Mouse (Mus musculus) stomach, embryonic 14.5 days (tissue): ENCODE data around the gene Ptprn2. TPM values are rescaled to one million over a fixed set of nuclear protein-coding genes. Genes with fewer than 3 reads are reported as not detected.
A peak's percentile ranks its signal among the peaks of the same experiment; 100 is the strongest.

ENCODE experiments used
- ATAC-seq: fragments of 200-750 bp; cut with Nextera tagmentation; 2 replicates; pipeline ENCODE4 v1.8.0; 2017; ENCODE audit warnings: low read depth, moderate TSS enrichment; ENCODE audit not compliant: insufficient number of reproducible peaks, insufficient read depth, low FRiP score
- H3K27ac ChIP-seq: fragments of 300-500 bp; sonication (generic); 2 replicates; pipeline ENCODE4 v1.5.1; 2014; ENCODE audit warnings: mild to moderate bottlenecking, low read length, moderate library complexity, mixed read lengths
- H3K27me3 ChIP-seq: fragments of 300-500 bp; sonication (generic); 2 replicates; pipeline ENCODE4 v1.6.1; 2014; ENCODE audit warnings: low read length, control low read depth, mixed read lengths; ENCODE audit not compliant: control insufficient read depth, insufficient read depth
- H3K36me3 ChIP-seq: fragments of 300-500 bp; sonication (generic); 2 replicates; pipeline ENCODE4 v1.6.1; 2014; ENCODE audit warnings: mild to moderate bottlenecking, control low read depth, low read length, moderate library complexity, mixed read lengths; ENCODE audit not compliant: control insufficient read depth, insufficient read depth
- H3K4me1 ChIP-seq: fragments of 300-500 bp; sonication (generic); 2 replicates; pipeline ENCODE4 v1.6.1; 2014; ENCODE audit warnings: low read length, control low read depth, mixed read lengths; ENCODE audit not compliant: control insufficient read depth, insufficient read depth
- H3K4me2 ChIP-seq: fragments of 300-500 bp; sonication (generic); replicated peaks from 2 replicates; pipeline ENCODE4 v1.6.1; 2014; ENCODE audit warnings: low read depth, low read length, control low read depth
- H3K4me3 ChIP-seq: fragments of 300-500 bp; sonication (generic); 2 replicates; pipeline ENCODE4 v1.5.1; 2014; ENCODE audit warnings: low read depth, low read length, control low read depth
- H3K9ac ChIP-seq: fragments of 300-500 bp; sonication (generic); replicated peaks from 2 replicates; pipeline ENCODE4 v1.6.1; 2014; ENCODE audit warnings: low read depth, mild to moderate bottlenecking, control low read depth, low read length, moderate library complexity, mixed read lengths
- H3K9me3 ChIP-seq: fragments of 300-500 bp; sonication (generic); 2 replicates; pipeline ENCODE4 v1.6.1; 2016; ENCODE audit warnings: low read depth, low read length, control low read depth; ENCODE audit not compliant: control insufficient read depth
- WGBS: fragments of 180-500 bp; shearing (Covaris S2); extraction: QIAGEN DNeasy Blood & Tissue Kit; methylation state at CpG from one replicate; pipeline ENCODE4 v1.1.7; 2014; 5-methylcytosine and 5-hydroxymethylcytosine counted together
- polyA plus RNA-seq: library from polyadenylated mRNA; unstranded; fragments of >200 nt; fragmentation: Nextera tagmentation; extraction: Ambion mirVana; gene quantifications from 2 replicates; pipeline ENCODE4 v1.2.1, GENCODE M21; 2014

The Ptprn2 gene
- polyA plus RNA-seq, 1 experiment from 2014 or later: 2.2 TPM

DNA sequence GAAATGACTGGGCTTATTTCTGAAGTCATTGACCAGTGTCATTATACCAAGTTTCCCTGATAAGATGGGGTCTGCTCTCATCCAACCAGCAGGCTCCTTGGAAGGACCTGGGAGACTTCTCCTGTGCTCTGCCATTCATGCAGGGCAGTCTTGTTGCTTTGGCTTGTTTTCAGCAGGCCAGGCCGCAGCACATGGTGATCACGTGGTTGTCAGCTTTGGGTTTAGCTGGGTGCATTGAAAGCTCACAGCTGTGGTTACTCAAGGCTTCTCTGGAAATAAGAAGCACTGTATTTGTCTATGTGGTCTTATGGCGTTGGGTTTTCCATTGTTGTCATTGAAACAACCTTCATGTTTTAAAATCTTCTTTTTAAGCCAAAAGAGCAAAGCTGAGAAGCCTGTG lies 678.3 kb downstream of the Ptprn2 start:
- no peak for ATAC-seq

DNA sequence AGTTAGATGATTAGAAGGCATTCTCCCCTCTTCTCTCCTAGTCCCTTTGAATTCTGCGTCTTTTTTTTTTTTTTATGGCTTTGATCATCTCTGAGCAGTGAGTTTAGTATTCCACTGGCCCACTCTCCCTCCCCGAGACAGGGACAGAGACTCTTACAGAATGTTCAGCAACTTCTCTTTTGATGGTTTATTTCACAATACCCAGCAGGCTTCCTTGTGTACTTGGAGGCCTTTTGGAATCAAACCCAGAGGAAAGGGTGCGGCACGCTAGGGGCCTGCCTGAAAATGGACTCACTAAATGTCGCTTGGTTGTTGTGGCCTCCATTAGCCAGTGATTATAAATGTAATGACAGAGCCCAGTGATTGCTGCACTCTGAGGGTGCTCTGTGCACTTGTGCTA lies 680.7 kb downstream of the Ptprn2 start:
- WGBS: 80% methylated on average over 5 of the region's 5 CpGs
- Histone ChIP-seq H3K4me1 (no peaks in the 10 kb centered on the region), H3K27ac (no peak overlapping the region), H3K36me3 (no peaks in the 10 kb centered on the region), H3K4me2 (no peak overlapping the region), H3K9ac (no peak overlapping the region), H3K9me3 (no peaks in the 10 kb centered on the region), H3K4me3 (no peak overlapping the region), H3K27me3 (peaks cover 8% of the 10 kb centered on the region; the same call in 1 of the 2 replicates)
- no peak for ATAC-seq

More for the DNA sequence above, 678.3 kb downstream of the Ptprn2 start:
- Histone ChIP-seq H3K4me3 (no peak overlapping the region), H3K27ac (no peak overlapping the region), H3K4me1 (peaks cover 7% of the 10 kb centered on the region; the same call in 1 of the 2 replicates), H3K27me3 (peaks cover 24% of the 10 kb centered on the region), H3K36me3 (no peaks in the 10 kb centered on the region), H3K9ac (no peak overlapping the region), H3K4me2 (no peak overlapping the region), H3K9me3 (no peaks in the 10 kb centered on the region)
- 34% methylated on average over 3 of the region's 3 CpGs for WGBS

DNA sequence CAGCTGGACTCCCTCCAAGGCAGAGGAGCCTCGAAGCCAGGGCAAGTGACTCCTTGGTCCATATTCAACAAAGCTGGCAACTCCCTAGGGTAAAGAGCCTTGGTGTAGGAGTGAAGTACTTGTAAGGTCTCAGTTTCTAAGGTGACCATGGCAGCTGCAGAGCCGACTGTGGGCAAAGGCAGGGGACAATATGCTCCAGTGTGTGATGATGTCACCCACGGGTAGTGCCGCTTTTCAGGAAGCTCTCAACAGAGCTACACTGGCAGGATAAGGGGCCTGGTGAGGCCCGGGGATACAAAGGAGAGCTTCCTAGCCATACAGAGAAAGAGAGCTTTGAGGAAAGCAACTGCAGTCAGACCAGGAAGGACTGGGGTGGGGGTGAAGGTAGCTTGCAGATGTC lies 684.1 kb downstream of the Ptprn2 start:
- Histone ChIP-seq H3K36me3 (no peaks in the 10 kb centered on the region), H3K9ac (no peak overlapping the region), H3K4me3 (no peak overlapping the region), H3K9me3 (no peaks in the 10 kb centered on the region), H3K27ac (no peak overlapping the region), H3K4me1 (no peaks in the 10 kb centered on the region; the same call in 1 of the 2 replicates), H3K4me2 (no peak overlapping the region), H3K27me3 (no peaks in the 10 kb centered on the region)
- no peak for ATAC-seq
- 57% methylated on average over 5 of the region's 5 CpGs for WGBS

DNA sequence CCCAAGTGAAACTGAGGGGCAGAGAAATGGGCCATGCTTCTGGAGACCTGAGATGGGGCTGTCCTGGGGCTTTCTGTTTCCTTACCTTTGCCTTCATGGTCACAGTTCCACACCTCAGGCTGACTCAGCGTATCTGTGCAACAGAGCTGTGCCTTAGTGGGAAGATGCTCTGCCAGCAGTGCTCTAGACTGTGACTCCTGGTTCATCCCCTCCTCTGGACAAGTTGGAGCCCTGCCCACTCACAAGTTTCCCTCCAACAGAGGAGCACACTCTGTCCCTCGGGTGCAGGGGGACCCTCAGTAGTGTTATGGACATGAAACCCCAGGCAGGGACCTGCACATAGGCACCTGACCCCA lies 687.0 kb downstream of the Ptprn2 start:
- ATAC-seq: no peak; the same call in 1 of the 2 replicates
- no peaks in the 10 kb centered on the region; the same call in 1 of the 2 replicates for H3K4me1 ChIP-seq
- 51% methylated on average over 2 of the region's 2 CpGs for WGBS
- H3K4me3 ChIP-seq: no peak overlapping the region
- no peaks in the 10 kb centered on the region for H3K36me3 ChIP-seq
- no peaks in the 10 kb centered on the region for H3K9me3 ChIP-seq
- no peak overlapping the region for H3K9ac ChIP-seq
- no peaks in the 10 kb centered on the region for H3K27me3 ChIP-seq
- H3K27ac ChIP-seq: no peak overlapping the region
- H3K4me2 ChIP-seq: no peak overlapping the region

DNA sequence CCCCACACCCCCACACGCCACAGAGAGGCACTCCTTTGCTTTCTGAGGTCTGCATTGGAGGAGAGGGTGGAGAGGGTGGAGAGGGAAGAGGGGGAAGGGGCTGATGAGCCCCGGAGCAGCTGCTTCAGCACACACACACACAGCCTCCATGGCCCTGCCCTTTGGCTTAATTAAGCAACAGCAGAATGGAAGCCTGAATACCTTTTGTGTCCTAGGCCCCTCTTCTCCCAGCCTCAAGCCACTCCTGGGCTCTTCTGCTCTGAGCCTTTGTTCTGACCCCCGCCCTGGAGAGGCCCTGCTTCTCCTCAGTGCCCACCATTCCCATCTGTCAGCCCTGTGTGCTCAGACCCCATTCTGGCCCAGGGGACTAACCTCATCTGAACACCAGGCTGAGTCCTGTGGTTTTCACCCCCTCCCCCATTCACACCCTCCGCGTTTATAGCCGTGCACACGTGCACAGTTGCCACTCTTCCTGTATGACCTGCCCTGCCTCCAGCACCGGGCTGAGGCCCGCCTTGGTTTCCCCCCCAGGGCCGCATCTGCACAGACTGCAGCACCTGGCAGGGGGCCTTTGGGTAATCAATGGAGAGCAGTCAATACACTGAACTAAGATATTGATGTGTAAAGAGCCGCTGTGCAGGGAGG lies 687.5 kb downstream of the Ptprn2 start:
- H3K27ac ChIP-seq: no peak overlapping the region
- H3K9ac ChIP-seq: no peak overlapping the region
- H3K4me3 ChIP-seq: no peak overlapping the region
- no peaks in the 10 kb centered on the region for H3K9me3 ChIP-seq
- 39% methylated on average over 11 of the region's 11 CpGs for WGBS
- no peaks in the 10 kb centered on the region; the same call in 1 of the 2 replicates for H3K4me1 ChIP-seq
- no peaks in the 10 kb centered on the region for H3K36me3 ChIP-seq
- H3K27me3 ChIP-seq: no peaks in the 10 kb centered on the region
- ATAC-seq: 0 out of 2 replicates have a peak, but pooled peaks have one; percentile 35
- H3K4me2 ChIP-seq: no peak overlapping the region

DNA sequence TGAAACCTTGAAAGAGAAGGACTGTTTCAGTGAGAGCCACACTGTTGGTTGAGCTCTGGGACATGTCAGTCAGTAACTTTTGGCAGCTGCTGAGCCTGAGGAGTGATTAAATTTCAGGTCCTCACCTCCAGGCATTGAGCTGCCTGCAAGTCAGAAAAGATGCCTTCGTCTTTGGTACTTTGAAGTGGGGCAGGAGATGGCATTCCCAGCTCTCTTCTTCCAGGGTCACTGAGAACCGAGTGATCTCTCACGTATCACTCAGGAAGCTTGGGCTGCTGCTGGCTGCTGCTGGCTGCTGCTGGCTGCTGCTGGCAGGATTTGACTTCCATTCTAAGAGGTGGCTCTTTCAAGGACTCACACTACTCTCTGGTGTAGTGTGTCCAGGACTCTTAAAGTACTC lies 688.7 kb downstream of the Ptprn2 start:
- Histone ChIP-seq H3K27ac (no peak overlapping the region), H3K4me1 (no peaks in the 10 kb centered on the region; the same call in 1 of the 2 replicates), H3K36me3 (no peaks in the 10 kb centered on the region), H3K4me3 (no peak overlapping the region), H3K4me2 (no peak overlapping the region), H3K9ac (no peak overlapping the region), H3K27me3 (no peaks in the 10 kb centered on the region), H3K9me3 (no peaks in the 10 kb centered on the region)
- WGBS: 40% methylated on average over 3 of the region's 3 CpGs
- ATAC-seq: no peak

DNA sequence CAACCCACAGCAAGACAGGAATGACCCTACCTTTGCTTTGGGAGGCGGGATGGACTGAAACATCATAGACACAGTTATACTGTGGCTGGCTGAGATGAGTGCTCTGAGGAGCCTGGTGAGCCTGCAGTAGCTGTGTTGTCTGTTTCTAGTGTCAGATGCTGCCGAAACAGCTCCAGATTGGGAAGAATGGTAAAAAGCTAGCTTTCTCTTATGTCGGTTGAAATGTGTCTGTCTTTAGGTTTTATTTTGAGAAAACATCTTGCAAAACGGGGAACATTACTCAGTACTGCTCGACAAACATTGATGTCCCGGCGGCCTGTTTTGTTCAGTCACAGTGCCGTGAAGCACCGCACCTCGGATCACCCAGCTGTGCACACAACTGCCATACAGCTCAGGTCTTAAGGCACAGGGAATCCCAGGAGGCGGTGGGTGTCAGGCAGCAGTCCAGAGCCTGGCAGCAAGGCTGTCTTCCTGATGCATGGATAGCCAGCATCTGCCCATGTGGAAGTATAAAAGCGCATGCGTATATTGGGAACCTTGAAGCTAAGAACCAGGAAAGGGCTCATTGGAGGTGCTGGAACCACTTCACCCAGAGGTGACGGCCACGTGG lies 689.7 kb downstream of the Ptprn2 start:
- no peak overlapping the region for H3K9ac ChIP-seq
- no peak overlapping the region for H3K27ac ChIP-seq
- H3K4me2 ChIP-seq: no peak overlapping the region
- WGBS: 83% methylated on average over 15 of the region's 15 CpGs
- no peaks in the 10 kb centered on the region for H3K36me3 ChIP-seq
- no peaks in the 10 kb centered on the region for H3K9me3 ChIP-seq
- ATAC-seq: no peak
- no peaks in the 10 kb centered on the region for H3K27me3 ChIP-seq
- H3K4me1 ChIP-seq: no peaks in the 10 kb centered on the region; the same call in 1 of the 2 replicates
- H3K4me3 ChIP-seq: no peak overlapping the region

DNA sequence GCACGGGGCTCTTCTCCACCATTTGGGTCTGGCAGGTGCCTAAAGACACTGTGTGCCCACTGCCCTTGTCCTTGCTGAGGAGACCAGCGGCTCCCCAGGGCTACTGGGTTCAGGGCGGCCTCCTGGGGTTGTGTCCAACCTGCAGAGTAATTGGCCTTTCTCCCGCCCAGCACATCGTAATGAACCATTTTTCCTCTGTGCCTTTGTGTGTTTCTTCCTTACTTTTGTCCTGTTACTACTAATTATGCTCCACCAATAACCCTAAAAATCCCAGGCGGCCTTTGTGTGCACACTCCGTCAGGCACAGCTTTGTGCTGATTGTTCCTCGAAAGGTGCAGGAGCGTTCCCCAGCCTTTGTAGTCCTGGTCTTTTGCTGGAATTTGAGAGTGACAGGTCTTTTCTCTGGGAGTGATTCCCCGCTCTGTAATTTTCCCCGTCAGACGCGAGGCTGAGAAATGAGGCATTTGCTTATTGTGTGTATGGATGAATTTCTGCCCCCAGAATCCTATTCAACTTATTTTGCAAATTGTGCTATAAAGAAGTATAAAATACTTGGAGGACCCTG lies 690.8 kb downstream of the Ptprn2 start:
- Histone ChIP-seq H3K36me3 (no peaks in the 10 kb centered on the region), H3K9ac (no peak overlapping the region), H3K27me3 (no peaks in the 10 kb centered on the region), H3K27ac (no peak overlapping the region), H3K9me3 (no peaks in the 10 kb centered on the region), H3K4me1 (no peaks in the 10 kb centered on the region; the same call in 1 of the 2 replicates), H3K4me2 (no peak overlapping the region), H3K4me3 (no peak overlapping the region)
- ATAC-seq: no peak
- WGBS: 80% methylated on average over 13 of the region's 13 CpGs
